Mouse (Mus musculus): ENCODE measurements around the gene Psmd11. TPM values are rescaled to one million over a fixed set of nuclear protein-coding genes. Genes with fewer than 3 reads are reported as not detected.
"Not testable (repeated sequence)": the region's sequence is repeated elsewhere in the genome, so short reads cannot be mapped to it uniquely, and the experiment has no call there.

Psmd11 gene
- 41.6 and 44.7 TPM in 2 replicates for total RNA-seq (2017)

DNA sequence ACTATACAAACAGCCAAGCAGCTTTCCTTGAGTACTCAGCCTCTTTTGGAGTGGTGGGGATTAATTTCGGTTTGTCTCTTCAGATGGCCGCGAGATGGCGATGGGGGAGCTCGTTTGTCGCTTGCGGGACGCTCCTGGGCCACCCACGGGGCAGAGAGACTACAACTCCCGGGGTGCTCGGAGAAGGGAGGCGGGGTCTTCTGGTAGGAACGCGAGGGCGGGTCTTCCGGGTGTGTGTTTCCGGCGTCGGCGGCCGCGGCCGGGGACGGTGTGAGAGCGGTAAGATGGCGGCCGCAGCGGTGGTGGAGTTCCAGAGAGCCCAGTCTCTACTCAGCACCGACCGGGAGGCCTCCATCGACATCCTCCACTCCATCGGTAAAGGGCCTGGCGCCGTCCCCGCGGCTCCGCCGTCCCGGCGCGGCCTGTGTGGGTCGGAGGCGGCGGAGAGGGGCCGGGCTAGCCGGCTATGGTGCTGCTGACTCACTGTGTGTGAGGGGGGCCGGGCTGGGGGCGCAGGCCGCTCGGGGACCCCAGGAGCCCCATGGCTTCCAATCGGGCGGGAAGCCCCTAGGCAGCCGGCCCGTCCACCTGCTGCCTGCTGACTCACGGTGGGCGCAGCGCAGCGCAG is at the start of gene Psmd11:
Gene Psmd11, plus strand, starts transcription at position 235 of the 628 bp plus-strand sequence.
- peak; percentile 100 for ATAC-seq (ENCODE audit: extremely low read depth, insufficient number of reproducible peaks, low FRiP score, poor library complexity, severe bottlenecking)

DNA sequence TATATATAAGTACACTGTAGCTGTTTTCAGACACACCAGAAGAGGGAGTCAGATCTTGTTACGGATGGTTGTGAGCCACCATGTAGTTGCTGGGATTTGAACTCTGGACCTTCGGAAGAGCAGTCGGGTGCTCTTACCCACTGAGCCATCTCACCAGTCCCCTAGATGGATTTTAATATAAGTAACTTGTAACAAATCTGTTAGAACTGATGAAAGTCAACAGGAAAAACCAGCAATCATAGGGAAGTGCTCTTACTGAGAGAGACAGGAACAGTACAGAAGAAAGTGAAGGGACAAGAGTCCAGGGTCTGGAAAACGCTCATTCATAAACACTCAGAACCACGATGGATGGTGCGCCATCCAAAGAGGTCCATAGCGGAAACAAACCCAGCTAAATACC is 49.2 kb upstream of the Psmd11 start:
- ATAC-seq (ENCODE audit: extremely low read depth, insufficient number of reproducible peaks, low FRiP score, poor library complexity, severe bottlenecking) = not testable (repeated sequence)

DNA sequence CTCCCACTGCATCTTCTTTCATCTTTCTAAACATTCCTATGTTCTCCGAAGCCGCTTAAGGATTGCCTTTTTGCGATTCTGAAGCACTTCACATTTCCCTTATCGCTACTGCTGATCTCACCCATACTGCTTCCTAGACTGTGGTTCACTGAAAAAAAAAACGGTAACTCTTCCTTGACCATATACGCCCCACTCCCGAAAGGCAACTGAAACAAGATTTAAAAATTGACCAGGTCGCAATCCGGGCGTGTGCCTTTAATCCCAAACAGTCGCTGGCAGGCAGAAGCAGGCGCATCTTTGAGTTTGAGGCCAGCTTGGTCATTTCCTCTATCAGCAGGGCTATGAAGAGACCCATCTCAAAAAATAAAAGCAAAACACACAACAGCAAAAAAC is 45.8 kb upstream of the Psmd11 start:
- ATAC-seq (ENCODE audit: extremely low read depth, insufficient number of reproducible peaks, low FRiP score, poor library complexity, severe bottlenecking) = no peak

DNA sequence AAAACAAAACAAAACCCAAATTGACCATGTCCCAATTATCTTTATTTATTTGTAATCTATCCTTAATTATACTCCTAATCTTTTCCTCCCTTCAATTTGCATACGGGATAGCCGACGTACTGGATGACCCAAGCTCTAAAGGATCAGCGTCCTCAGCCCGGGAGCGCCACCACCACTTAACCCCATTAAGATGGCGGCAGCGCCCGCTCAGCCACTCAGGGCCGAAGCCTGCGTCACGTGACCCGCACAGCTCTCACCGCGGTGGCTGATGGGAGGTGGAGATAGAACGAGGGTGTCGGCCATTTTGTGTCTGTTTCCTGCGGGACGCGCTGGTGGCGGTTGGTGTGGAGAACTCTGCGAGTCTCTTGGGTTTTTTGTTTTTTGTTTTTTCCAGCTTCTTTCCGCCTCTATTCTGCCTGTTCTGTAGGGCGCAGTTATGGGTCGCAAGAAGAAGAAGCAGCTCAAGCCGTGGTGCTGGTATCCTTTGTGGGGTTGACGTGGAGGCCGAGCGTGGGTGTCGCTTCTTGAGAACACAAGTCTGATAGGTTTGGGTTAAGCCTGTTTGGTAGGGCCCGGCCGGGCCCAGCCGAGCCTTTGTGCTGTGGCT is 45.3 kb upstream of the Psmd11 start, which contains the start of gene Zfp207:
Gene Zfp207, plus strand, starts transcription at position 261 of the 607 bp plus-strand sequence.
- peak; percentile 97 for ATAC-seq (ENCODE audit: extremely low read depth, insufficient number of reproducible peaks, low FRiP score, poor library complexity, severe bottlenecking)

DNA sequence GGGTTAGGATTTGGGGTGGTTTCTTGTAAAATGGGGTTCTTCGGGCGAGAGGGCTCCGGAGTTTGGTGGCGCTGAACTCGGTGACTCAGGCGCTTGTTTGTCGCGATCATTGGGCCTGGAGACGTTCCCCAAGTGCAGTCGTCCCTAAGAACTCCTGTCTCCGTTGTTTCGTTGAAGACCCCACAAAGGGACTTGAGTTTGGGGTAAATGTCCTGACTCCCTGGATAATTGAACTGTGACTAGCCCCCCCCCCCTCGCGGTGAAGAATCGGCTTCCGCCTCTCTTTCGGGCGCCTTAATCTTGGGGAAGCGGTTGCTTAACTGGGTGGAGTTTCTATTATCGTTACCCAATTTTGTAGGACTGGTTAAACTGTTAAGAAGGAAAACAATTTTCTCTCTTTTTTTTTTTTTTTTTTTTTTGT is 44.8 kb upstream of the Psmd11 start:
- no peak for ATAC-seq (ENCODE audit: extremely low read depth, insufficient number of reproducible peaks, low FRiP score, poor library complexity, severe bottlenecking)

DNA sequence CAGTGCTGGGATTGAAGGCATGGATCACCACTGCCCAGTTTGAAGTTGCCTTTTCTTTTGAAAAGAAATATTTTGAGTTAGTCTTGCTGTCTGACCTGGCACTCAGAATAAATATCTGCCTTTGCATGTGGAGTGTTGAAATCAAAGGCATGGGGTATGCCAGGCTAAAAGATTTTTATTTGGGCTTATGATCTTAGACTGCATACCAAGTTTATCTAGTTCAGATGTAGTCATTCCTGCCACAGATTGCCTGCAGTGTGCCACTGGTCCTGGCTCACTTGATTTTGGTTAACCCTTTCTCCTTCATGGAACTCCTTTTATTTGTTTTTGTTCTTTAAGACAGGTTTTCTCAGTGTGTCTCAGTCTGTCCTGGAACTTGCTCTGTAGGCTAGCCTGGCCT is 44.0 kb upstream of the Psmd11 start:
- no peak for ATAC-seq (ENCODE audit: extremely low read depth, insufficient number of reproducible peaks, low FRiP score, poor library complexity, severe bottlenecking)

DNA sequence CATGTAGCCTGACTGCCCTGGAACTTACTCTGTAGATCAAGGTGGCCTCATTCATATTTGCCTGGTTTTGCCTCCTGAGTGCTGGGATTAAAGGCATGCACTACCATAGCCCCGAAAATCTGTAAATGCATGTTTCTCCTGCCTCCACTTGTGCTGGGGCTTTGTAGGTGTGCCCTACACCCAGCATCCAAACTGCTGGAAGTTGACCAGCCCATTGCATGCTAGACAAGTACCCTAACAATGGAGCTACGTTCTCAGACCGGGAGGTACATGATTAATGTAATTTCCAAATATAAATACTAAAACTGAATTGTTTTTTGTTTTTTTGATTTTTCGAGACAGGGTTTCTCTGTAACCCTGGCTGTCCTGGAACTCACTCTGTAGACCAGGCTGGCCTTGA is 43.4 kb upstream of the Psmd11 start:
- ATAC-seq (ENCODE audit: extremely low read depth, insufficient number of reproducible peaks, low FRiP score, poor library complexity, severe bottlenecking) = no peak

DNA sequence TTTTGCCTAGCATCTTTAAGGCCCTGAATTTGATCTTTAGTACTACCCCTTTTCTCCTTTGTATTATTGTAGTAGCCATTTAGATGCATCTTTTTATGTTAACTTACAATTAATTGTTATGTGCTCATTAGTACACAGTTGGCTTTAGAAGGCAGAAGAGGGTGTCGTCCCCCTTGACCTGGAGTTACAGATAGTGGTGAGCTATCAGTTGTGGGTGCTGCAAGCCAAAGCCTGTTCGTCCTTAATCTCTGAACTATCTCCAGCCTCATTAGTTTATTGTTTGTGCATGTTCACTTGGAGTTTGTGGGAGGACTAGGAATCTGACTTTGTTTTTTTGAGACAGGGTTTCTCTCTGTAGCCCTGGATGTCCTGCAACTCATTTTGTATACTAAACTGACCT is 41.6 kb upstream of the Psmd11 start:
- ATAC-seq (ENCODE audit: extremely low read depth, insufficient number of reproducible peaks, low FRiP score, poor library complexity, severe bottlenecking) = no peak

DNA sequence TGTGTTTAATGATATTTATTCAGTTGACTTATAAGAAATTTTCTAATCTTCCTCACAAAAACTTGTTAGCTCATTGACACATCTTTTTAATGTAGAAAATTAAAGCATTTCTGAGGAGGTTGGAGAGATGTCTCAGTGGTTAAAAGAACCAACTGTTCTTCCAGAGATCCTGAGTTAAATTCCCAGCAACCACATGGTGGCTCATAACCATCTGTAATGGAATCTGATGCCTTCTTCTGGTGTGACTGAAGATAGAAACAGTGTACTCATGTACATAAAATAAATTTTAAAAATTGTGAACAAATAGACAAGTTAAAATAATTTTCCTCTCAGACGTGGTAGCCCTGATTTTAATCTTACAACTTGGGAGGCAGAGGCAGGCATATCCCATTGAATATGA is 38.5 kb upstream of the Psmd11 start:
- ATAC-seq (ENCODE audit: extremely low read depth, insufficient number of reproducible peaks, low FRiP score, poor library complexity, severe bottlenecking) = no peak

DNA sequence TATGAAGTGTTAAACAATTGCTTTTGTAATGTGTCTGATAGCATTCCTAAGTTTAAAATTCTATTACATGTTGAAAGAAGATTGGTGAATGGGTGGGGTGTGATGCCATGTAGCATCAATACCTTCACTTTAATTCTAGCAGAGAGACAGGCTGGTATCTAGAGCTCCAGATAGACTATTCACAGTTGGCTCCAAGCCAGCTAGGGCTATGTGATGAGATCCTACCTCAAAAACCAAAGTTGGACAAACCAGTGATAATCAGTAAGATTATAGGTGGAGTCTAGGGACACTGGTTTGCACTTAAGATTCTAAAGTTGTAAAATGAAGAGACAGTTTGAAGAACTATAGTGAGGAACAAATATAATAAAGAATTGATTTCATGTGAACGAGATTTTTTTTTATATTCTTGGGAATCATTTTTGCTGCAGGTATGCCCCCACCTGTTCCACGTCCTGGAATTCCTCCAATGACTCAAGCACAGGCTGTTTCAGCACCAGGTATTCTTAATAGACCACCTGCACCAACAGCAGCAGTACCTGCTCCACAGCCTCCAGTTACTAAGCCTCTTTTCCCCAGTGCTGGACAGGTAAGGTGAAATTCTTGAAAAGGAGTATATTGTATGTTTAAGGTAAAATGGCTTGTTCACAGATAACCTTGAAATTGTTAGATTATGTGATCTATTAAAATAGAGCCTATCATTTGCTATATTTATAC is 36.9 kb upstream of the Psmd11 start:
- no peak for ATAC-seq (ENCODE audit: extremely low read depth, insufficient number of reproducible peaks, low FRiP score, poor library complexity, severe bottlenecking)

DNA sequence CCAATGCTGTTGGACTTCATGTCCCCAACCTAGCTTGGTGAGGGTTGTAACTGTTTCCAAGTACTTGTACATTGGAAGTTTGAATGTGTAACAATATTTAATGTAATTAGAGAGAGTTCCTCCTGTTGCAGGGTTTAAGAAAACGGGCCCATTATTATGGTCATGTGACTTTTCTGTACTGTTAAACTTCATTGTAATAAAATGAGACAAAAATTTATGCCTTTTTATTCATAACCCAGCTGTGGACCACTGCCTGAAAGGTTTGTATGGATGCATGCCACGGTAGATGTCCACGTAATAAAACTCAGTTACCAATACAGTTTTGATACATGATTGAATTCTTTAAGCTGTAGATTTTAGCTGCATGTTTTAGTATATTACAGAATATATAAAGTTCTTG is 32.5 kb upstream of the Psmd11 start:
- no peak for ATAC-seq (ENCODE audit: extremely low read depth, insufficient number of reproducible peaks, low FRiP score, poor library complexity, severe bottlenecking)

DNA sequence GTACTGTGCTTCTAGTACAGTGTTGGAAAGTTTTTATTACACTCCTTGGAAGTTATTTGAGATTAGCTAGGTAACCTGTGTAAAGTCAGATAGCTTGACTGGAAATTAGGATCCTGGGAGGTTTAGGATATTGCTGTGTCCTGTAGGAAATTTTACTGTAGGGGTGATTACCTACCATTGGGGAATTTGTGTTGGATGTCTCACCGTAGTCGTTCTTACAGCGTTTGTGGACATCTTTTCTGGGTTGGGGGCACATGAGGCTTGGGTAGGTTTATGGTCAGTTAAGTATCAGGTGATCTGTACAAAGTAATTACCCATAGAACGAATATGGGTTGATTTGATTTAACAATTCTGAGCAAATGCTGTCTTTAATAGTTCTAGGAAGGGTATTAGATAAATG is 31.8 kb upstream of the Psmd11 start:
- no peak for ATAC-seq (ENCODE audit: extremely low read depth, insufficient number of reproducible peaks, low FRiP score, poor library complexity, severe bottlenecking)

DNA sequence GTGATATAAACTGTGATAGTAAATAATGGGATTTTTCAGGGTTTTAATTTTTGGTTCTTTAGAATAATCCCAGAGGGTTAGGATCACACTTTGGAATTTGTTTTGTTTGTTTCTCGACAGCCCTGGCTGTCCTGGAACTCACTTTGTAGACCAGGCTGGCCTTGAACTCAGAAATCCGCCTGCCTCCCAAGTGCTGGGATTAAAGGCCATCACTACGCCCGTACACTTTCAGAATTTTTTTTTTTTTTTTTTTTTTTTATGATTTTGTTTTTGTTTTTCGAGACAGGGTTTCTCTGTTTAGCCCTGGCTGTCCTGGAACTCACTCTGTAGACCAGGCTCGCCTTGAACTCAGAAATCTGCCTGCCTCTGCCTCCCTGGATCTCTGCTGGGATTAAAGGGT is 20.5 kb upstream of the Psmd11 start:
- not testable (repeated sequence) for ATAC-seq (ENCODE audit: extremely low read depth, insufficient number of reproducible peaks, low FRiP score, poor library complexity, severe bottlenecking)

DNA sequence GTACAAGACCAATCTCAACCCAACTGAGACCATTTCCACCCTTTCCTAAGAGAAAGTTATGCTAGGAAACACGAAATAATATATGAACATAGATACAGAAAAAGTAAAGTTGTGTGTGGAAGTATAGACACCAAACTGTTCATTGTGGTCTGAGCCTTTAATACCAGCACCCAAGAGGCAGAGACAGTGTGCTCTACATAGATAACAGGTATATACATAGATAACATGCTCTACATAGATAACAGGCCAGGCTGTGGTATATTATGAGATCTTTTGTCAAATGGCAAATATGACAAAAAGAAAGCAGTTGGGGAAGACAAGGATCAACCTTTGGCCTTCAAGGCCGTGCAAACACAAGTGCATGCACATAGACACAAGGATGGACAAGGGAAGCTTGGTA is 18.0 kb upstream of the Psmd11 start:
- ATAC-seq (ENCODE audit: extremely low read depth, insufficient number of reproducible peaks, low FRiP score, poor library complexity, severe bottlenecking) = no peak

DNA sequence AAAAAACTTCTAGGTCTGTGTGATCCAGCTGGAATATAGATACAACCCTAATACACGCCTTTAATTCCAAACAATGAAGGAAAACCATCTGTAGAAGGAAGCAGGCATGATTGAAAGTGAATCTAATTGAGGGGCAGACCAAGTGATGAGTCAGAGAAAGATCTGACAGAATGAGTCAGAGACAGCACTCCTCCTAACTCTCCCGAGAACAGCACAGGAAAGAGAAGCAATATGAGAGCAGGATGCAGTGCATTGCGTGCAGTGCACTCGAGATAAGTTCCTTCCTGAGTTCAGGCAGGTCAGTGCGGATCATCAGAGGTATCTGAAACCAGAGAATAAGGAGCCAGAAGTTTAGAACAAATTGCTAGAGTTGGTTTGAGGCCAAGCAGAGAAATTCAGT is 11.3 kb upstream of the Psmd11 start:
- ATAC-seq (ENCODE audit: extremely low read depth, insufficient number of reproducible peaks, low FRiP score, poor library complexity, severe bottlenecking) = no peak

DNA sequence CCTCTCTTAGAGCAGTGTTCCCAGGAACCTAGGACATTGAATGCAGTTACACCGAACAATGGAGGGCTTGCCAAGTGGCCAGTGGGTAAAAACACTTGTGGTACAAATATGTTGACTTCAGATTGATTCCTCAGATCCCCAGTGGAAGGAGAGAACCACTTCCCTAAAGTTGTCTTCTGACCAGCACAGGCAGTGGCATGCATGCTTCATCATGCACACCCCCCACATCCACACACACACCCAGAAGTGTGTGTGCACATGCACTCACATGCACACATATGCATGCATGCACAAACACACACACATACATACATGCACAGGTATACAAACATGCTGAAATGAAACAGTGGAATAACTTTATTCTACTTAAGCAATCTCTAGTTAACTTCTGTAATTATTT is 8.7 kb upstream of the Psmd11 start:
- ATAC-seq (ENCODE audit: extremely low read depth, insufficient number of reproducible peaks, low FRiP score, poor library complexity, severe bottlenecking) = no peak

DNA sequence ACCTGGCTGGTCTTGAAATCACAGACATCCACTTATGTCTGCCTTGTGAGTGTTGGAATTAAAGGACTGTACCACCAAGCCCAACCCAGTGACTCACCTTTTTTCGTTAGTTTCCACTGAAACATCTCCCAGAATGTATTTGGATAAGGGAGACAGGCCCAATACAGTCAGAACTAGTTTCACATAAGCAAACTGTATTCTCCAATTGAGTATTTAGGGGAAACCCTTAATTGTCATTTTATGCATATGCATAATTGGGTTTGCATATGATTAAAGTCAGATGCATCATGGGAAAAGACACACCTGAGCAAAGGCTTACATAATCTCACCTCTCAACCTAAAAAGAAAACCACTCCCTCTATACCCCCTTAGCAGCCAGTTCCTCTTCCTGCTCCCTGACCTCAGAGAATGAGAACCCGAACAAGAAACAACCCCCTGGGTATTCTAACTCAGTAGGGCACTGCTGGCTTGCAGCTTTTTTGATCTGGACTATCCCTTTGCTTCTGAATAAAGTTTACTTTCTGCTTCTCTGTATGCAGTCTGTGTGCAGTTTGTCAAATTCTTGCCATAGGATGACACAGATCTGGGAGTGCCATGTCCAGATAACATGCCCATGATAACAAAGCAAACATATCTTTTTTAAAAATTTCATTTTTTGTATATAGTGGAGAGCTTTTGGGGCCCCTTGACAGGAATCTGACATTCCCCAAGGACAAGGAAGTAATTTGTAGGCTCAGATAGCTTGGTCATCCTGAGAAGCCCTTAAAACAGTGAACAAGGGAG is 8.0 kb upstream of the Psmd11 start:
- no peak for ATAC-seq (ENCODE audit: extremely low read depth, insufficient number of reproducible peaks, low FRiP score, poor library complexity, severe bottlenecking)

DNA sequence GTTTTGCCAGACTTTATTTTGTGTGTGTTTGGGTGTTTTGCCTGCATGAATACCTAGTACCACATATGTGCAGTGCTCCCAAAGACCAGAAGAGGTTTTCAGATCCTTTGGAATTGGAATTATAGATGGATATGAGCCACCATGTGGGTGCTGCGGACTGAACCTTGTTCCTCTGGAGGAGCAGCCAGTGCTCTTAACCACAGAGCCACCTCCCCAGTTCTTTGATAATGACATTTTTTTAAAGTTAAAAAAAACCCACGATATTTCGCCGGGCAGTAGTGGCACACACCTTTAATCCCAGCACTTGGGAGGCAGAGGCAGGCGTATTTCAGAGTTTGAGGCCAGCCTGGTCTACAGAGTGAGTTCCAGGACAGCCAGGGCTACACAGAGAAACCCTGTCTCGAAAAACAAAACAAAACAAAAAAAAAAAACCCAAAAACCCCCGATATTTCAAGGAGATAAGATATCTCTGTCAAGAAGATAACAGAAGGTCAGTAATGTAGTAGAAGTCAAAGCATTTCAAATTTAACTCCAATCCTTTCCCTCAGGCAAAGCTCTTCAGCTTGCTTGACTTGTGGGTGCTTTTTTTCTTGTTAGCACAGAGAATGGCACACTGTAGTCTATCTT is 6.9 kb upstream of the Psmd11 start:
- ATAC-seq (ENCODE audit: extremely low read depth, insufficient number of reproducible peaks, low FRiP score, poor library complexity, severe bottlenecking) = no peak

DNA sequence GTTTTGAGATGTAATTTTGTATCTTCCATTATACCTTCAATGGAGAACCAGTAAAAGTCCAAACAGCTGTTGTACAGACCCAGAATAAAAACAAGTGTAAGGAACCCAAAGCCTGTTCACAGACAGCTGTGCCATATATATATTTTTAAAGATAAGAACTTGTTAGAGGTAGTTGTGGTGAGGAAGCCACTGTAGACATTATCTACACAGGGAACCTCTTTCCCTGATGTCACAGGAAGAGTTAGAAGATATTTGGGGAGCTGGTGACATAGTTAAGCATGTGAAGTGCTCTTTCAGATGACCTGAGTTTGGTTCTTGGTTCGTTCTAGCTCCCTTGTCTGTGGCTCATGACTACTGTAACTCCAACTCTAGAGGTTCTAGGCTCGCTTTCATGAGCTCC is 3.7 kb upstream of the Psmd11 start:
- ATAC-seq (ENCODE audit: extremely low read depth, insufficient number of reproducible peaks, low FRiP score, poor library complexity, severe bottlenecking) = no peak

Data from neutrophil, adult 5-6 weeks (primary cell).